In the genomic region with DNA sequence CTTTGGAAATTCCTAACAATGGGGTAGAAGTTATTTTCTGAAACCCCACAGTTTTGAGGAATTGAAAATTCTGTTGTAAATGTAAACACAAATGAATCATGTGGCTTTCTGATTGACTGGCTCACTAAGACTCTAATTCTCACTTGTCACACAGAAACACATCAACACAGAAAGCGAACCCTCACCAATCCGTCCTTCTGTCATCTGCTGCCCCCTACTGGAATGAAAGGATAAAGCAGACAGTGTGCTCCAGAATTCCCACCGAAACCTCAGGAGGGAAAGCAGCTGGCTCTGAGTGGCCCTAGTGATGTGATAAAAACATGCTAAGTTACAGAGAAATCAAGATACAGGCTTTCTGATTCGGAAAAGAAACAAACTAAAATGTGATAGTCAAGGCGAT, we compare ENCODE assay signal across 8 mouse cellular contexts. TPM values are rescaled to one million over a fixed set of nuclear protein-coding genes. Genes with fewer than 3 reads are reported as not detected.
DNase-seq lines count a peak whose midpoint lies in the region; ATAC-seq lines count a peak whose summit lies in the region.

No protein-coding gene starts in this region.

- no peak overlapping the region for H3K9ac ChIP-seq in liver, embryonic 12.5 days
- no peak overlapping the region for H3K9ac ChIP-seq in midbrain, embryonic 13.5 days (replicated peaks)

- H3K27me3 ChIP-seq in liver, embryonic 12.5 days (replicated peaks): no peaks in the 10 kb centered on the region
- H3K27me3 ChIP-seq in midbrain, embryonic 13.5 days: no peaks in the 10 kb centered on the region

- no peaks in the 10 kb centered on the region for H3K4me1 ChIP-seq in liver, embryonic 12.5 days
- no peaks in the 10 kb centered on the region for H3K4me1 ChIP-seq in midbrain, embryonic 13.5 days (replicated peaks)

- ATAC-seq in liver, embryonic 12.5 days: no peak
- peak; percentile 72; the same call in 1 of the 2 replicates for ATAC-seq in midbrain, embryonic 13.5 days

- H3K36me3 ChIP-seq in liver, embryonic 12.5 days: no peaks in the 10 kb centered on the region
- no peaks in the 10 kb centered on the region for H3K36me3 ChIP-seq in midbrain, embryonic 13.5 days

- WGBS in liver, embryonic 12.5 days (ENCODE audit: insufficient replicate concordance): 16% methylated on average over 5 of the region's 5 CpGs
- 11% methylated on average over 5 of the region's 5 CpGs for WGBS in midbrain, embryonic 13.5 days

- H3K9me3 ChIP-seq in liver, embryonic 12.5 days (replicated peaks): no peaks in the 10 kb centered on the region
- H3K9me3 ChIP-seq in midbrain, embryonic 13.5 days: no peaks in the 10 kb centered on the region

- no peak overlapping the region for H3K4me3 ChIP-seq in liver, embryonic 12.5 days
- H3K4me3 ChIP-seq in midbrain, embryonic 13.5 days (replicated peaks): no peak overlapping the region

- H3K27ac ChIP-seq in liver, embryonic 12.5 days: no peak overlapping the region
- H3K27ac ChIP-seq in midbrain, embryonic 13.5 days: no peak overlapping the region

- DNase-seq in liver: peak; percentile 23
- peak; percentile 41 to 61 for DNase-seq in adrenal gland, adult 18-20 months (ENCODE audit: low spot score in 2 of 2)
- DNase-seq in embryo, embryonic 11.5 days (ENCODE audit: low read depth, low spot score): peak; percentile 66
- peak; percentile 76 for DNase-seq in heart, postnatal 4 days
- peak; percentile 30 for DNase-seq in left cerebral cortex, adult 11 months (ENCODE audit: low spot score)
- DNase-seq in telencephalon, adult 2 months (ENCODE audit: low read depth, low spot score): peak; percentile 41

- H3K4me2 ChIP-seq in liver, embryonic 12.5 days: no peak overlapping the region
- no peak overlapping the region for H3K4me2 ChIP-seq in midbrain, embryonic 13.5 days (replicated peaks)

RNA-seq across cellular contexts. Expression of a gene that starts 14.4 kb away (rescaled TPM):
- polyA plus RNA-seq in liver, embryonic 12.5 days (2016; fragmentation: Nextera tagmentation; extraction: Ambion mirVana): 200 and 202 TPM in 2 replicates
- total RNA-seq in adrenal gland, adult 18-20 months (2021): 100 to 1,000 TPM; 339 to 472 TPM
- total RNA-seq in heart, postnatal 4 days (2021): 100 to 1,000 TPM; 718 to 749 TPM
- 268 and 283 TPM in 2 replicates for polyA plus RNA-seq in midbrain, embryonic 13.5 days (2015; fragmentation: Nextera tagmentation; extraction: Ambion mirVana)

Comparison
In these comparisons a context has a peak if more than half of its experiments do, and no peak if none do; other contexts are left out.
1. DNase-seq: peak in every context shown above with its lines; median percentile 76 in heart, postnatal 4 days; 66 in embryo, embryonic 11.5 days; 51 in adrenal gland, adult 18-20 months; 41 in telencephalon, adult 2 months; 30 in left cerebral cortex, adult 11 months; 23 in liver.